Mouse (Mus musculus) heart, postnatal 0 days (tissue): ENCODE data around the gene Alox5ap. TPM values are rescaled to one million over a fixed set of nuclear protein-coding genes. Genes with fewer than 3 reads are reported as not detected.

Experiments
- ATAC-seq: fragments of 200-750 bp; cut with Nextera tagmentation; 2 replicates; pipeline ENCODE4 v1.8.0; 2017; ENCODE audit warnings: low read depth, moderate number of reproducible peaks, moderate library complexity; ENCODE audit not compliant: insufficient read depth
- DNase-seq: peaks from one replicate; pipeline ENCODE4 v3.0.0-alpha.2; 2016; ENCODE audit warnings: low spot score
- H3K27ac ChIP-seq: fragments of 300-500 bp; sonication (generic); 2 replicates; pipeline ENCODE4 v1.5.1; 2014; ENCODE audit warnings: low read depth, mild to moderate bottlenecking
- H3K27me3 ChIP-seq: fragments of 300-500 bp; sonication (generic); 2 replicates; pipeline ENCODE4 v1.6.1; 2014; ENCODE audit warnings: low read length, mixed read lengths; ENCODE audit not compliant: control insufficient read depth, insufficient read depth
- H3K36me3 ChIP-seq: fragments of 300-500 bp; sonication (generic); replicated peaks from 2 replicates; pipeline ENCODE4 v1.6.1; 2014; ENCODE audit warnings: low read length, mixed read lengths; ENCODE audit not compliant: control insufficient read depth, insufficient read depth
- H3K4me1 ChIP-seq: fragments of 300-500 bp; sonication (generic); 2 replicates; pipeline ENCODE4 v1.6.1; 2014; ENCODE audit warnings: antibody characterized with exemption; ENCODE audit not compliant: control insufficient read depth, insufficient read depth
- H3K4me2 ChIP-seq: fragments of 300-500 bp; sonication (generic); 2 replicates; pipeline ENCODE4 v1.6.1; 2014; ENCODE audit warnings: low read depth, mild to moderate bottlenecking, low read length, moderate library complexity
- H3K4me3 ChIP-seq: fragments of 300-500 bp; sonication (generic); 2 replicates; pipeline ENCODE4 v1.5.1; 2014; ENCODE audit warnings: low read depth, low read length
- H3K9ac ChIP-seq: fragments of 300-500 bp; sonication (generic); replicated peaks from 2 replicates; pipeline ENCODE4 v1.6.1; 2014; ENCODE audit warnings: low read depth, low read length, mixed read lengths
- H3K9me3 ChIP-seq: fragments of 300-500 bp; sonication (generic); replicated peaks from 2 replicates; pipeline ENCODE4 v1.6.1; 2016; ENCODE audit warnings: low read length; ENCODE audit not compliant: control insufficient read depth
- CTCF ChIP-seq: IDR thresholded peaks from 2 replicates; pipeline ENCODE4 v1.5.1; 2016; ENCODE audit warnings: antibody characterized with exemption, control low read depth, low read depth
- EP300 ChIP-seq: IDR thresholded peaks from 2 replicates; pipeline ENCODE4 v1.6.1; 2016; ENCODE audit warnings: antibody characterized with exemption, low read depth
- WGBS: fragments of 180-500 bp; shearing (Covaris S2); extraction: QIAGEN DNeasy Blood & Tissue Kit; methylation state at CpG from one replicate; pipeline ENCODE4 v1.1.7; 2014; 5-methylcytosine and 5-hydroxymethylcytosine counted together
- polyA plus RNA-seq: library from polyadenylated mRNA; unstranded; fragments of >200 nt; fragmentation: Nextera tagmentation; extraction: Ambion mirVana; gene quantifications from 2 replicates; pipeline ENCODE4 v1.2.1, GENCODE M21; 2015
- total RNA-seq: library from RNA; depleted of rRNA; stranded (reverse); fragments of >200 nt; gene quantifications from 2 replicates; pipeline ENCODE4 v1.2.3, GENCODE M21; 2014; ENCODE audit warnings: low replicate concordance

Alox5ap gene
- total and polyA plus RNA-seq, 2 experiments from 2014 or later = 5.2 to 9.2 TPM

DNA sequence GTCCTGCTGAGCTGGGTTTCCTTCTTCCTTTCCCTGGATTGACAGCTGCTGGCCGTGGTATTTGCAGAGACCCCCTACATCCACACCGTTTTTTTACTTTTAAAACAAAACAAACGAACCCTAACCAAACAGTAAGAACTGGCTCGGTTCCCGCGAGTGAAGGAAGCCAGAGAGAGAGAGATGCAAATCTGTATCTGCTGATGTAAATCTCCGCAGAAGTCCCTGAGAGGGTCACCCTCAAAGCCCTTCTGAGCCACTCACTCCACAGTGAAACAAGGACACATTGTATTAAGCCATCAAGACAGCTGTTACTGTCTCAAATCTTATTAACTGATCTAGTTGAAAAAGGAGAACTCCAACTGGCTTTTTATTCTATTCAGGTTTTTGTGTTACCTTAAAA, 39.9 kb upstream of the Alox5ap start:
- no peak overlapping the region for H3K4me2 ChIP-seq

DNA sequence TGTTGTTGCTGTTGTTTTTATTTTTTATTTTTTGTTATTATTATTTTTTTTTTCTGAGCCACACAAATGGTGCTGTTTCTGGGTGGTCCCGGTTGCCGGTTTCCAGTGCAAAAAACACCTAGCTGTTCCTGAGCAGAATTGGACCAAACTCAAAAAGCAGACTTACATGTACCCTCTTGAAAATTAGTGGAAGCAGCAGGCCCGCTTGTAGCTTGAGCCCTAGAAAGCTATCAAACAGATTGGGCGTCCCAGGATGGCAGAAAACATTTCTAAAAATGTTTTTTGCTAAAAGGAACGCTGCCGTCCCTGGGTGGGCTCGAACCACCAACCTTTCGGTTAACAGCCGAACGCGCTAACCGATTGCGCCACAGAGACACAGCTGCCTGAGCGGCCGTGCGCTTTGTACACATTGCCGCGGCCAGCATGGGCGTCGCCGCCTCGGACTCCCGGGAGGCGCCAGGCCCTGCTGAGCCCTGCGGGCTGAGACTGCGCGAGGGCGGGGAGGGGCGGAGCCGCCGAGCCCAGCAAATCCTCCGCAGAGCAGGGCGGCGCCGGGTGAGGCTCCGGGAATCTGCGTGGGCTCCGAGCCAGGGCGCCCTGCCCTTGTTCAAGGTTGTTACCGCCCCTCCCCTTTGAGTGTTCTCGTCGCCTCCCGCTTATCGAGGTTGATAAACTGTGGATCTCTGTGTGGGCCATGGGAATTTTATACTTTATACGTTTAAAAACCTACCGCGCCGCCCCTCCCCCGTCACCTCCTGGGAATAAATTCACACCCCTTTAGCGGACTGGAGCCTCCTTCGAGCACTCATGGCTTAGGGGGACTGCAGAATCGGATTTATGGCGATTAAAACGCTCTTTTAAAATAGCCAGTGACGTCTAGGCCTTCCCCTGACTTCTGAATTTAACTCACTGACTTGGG, 35.6 kb upstream of the Alox5ap start:
- no peaks in the 10 kb centered on the region; the same call in 1 of the 2 replicates for H3K9me3 ChIP-seq
- no peaks in the 10 kb centered on the region for H3K36me3 ChIP-seq
- peak overlapping the region; percentile 51 for H3K4me3 ChIP-seq
- ATAC-seq = peak; percentile 100
- H3K4me1 ChIP-seq = no peaks in the 10 kb centered on the region
- H3K27ac ChIP-seq = peak overlapping the region; percentile 91
- peak overlapping the region; percentile 57 for H3K9ac ChIP-seq
- TF ChIP-seq CTCF (no peak), EP300 (peak; percentile 91)
- WGBS = 2% methylated on average over 55 of the region's 55 CpGs
- no peaks in the 10 kb centered on the region for H3K27me3 ChIP-seq
- peak; percentile 97 for DNase-seq
- H3K4me2 ChIP-seq = peak overlapping the region; percentile 63

More for the DNA sequence above, 39.9 kb upstream of the Alox5ap start:
- H3K27me3 ChIP-seq = no peaks in the 10 kb centered on the region
- no peak for DNase-seq
- TF ChIP-seq CTCF = no peak
- no peak for TF ChIP-seq EP300
- 21% methylated on average over 7 of the region's 7 CpGs for WGBS
- no peak overlapping the region for H3K4me3 ChIP-seq
- no peak for ATAC-seq
- H3K36me3 ChIP-seq = no peaks in the 10 kb centered on the region
- no peak overlapping the region for H3K27ac ChIP-seq
- H3K9ac ChIP-seq = no peak overlapping the region
- no peaks in the 10 kb centered on the region for H3K4me1 ChIP-seq
- no peaks in the 10 kb centered on the region for H3K9me3 ChIP-seq

GRCm38 (mm10) chr5:149229619-149230339, 34.8 kb upstream of the Alox5ap start:
- Histone ChIP-seq H3K9ac (peak overlapping the region; percentile 57), H3K9me3 (no peaks in the 10 kb centered on the region; the same call in 1 of the 2 replicates), H3K4me1 (no peaks in the 10 kb centered on the region), H3K27ac (peak overlapping the region; percentile 91), H3K27me3 (no peaks in the 10 kb centered on the region), H3K4me2 (peak overlapping the region; percentile 63), H3K4me3 (peak overlapping the region; percentile 51), H3K36me3 (no peaks in the 10 kb centered on the region)
- 76% methylated on average over 17 of the region's 18 CpGs for WGBS
- no peak for TF ChIP-seq EP300
- no peak for TF ChIP-seq CTCF
- ATAC-seq (peak; percentile 34), DNase-seq (no peak)

DNA sequence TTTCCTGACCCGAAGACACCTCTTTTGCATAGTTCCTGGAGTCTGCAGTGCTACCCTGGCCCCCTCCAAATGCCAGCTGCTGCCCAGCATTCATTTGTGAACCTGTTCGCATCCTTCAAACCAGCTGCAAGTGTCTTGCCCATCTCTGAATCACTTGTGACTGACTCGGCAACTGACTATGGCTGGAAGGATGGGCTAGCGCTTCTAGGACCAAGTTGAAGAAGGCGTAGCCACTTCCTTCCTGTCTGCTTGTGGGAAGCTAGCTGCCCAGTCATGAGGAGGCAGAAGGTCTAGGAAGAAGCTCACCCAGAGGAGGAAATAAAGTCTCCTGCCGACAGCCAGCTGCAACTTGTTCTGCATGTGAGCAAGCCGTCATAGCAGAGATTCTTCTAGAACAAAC, 29.6 kb upstream of the Alox5ap start:
- H3K4me3 ChIP-seq = no peak overlapping the region
- WGBS = 66% methylated on average over 7 of the region's 7 CpGs
- H3K27me3 ChIP-seq = no peaks in the 10 kb centered on the region
- H3K9ac ChIP-seq = no peak overlapping the region
- 0 out of 2 replicates have a peak, but pooled peaks cover 8% of the 10 kb centered on the region for H3K4me1 ChIP-seq
- ATAC-seq = no peak
- H3K36me3 ChIP-seq = no peaks in the 10 kb centered on the region
- H3K27ac ChIP-seq = no peak overlapping the region
- no peak for DNase-seq
- H3K9me3 ChIP-seq = no peaks in the 10 kb centered on the region; the same call in 1 of the 2 replicates
- H3K4me2 ChIP-seq = no peak overlapping the region
- TF ChIP-seq CTCF = no peak
- no peak for TF ChIP-seq EP300

- TF ChIP-seq EP300 (no peak), CTCF (no peak)
- ATAC-seq (peak; percentile 41; the same call in 1 of the 2 replicates), DNase-seq (no peak)
- Histone ChIP-seq H3K36me3 (no peaks in the 10 kb centered on the region), H3K4me3 (no peak overlapping the region), H3K4me1 (0 out of 2 replicates have a peak, but pooled peaks cover 8% of the 10 kb centered on the region), H3K27me3 (no peaks in the 10 kb centered on the region), H3K27ac (no peak overlapping the region), H3K4me2 (peak overlapping the region; percentile 23; the same call in 1 of the 2 replicates), H3K9me3 (0 out of 2 replicates have a peak, but pooled peaks cover 3% of the 10 kb centered on the region), H3K9ac (no peak overlapping the region)
- WGBS = 54% methylated on average over 24 of the region's 24 CpGs
These were observed 27.2 kb upstream of the Alox5ap start for GRCm38 (mm10) chr5:149237221-149237950.
